Mouse (Mus musculus): ENCODE data around the gene Gm49601. TPM values are rescaled to one million over a fixed set of nuclear protein-coding genes. Genes with fewer than 3 reads are reported as not detected.

Gene Gm49601
- total and polyA plus RNA-seq, 2 experiments: not detected

GRCm38 (mm10) chr16:18584901-18585510 lies 41.2 kb downstream of the Gm49601 start:
- Histone ChIP-seq H3K36me3 (ENCODE audit: control insufficient read depth, insufficient read depth, low read length) (no peaks in the 10 kb centered on the region), H3K79me2 (ENCODE audit: control insufficient read depth, insufficient read depth, low read length) (no peaks in the 10 kb centered on the region), H3K27ac (replicated peaks; ENCODE audit: insufficient read depth, low read depth, low read length) (no peak overlapping the region), H3K9ac (ENCODE audit: low read depth, low read length) (no peak overlapping the region), H3K4me3 (ENCODE audit: insufficient read depth, low read depth, low read length) (no peak overlapping the region), H3K27me3 (ENCODE audit: control insufficient read depth, insufficient read depth, low read length) (peaks cover 46% of the 10 kb centered on the region), H3K4me1 (ENCODE audit: control insufficient read depth, insufficient read depth, low read length) (0 out of 2 replicates have a peak, but pooled peaks cover 1% of the 10 kb centered on the region)
- TF ChIP-seq CTCF (IDR thresholded peaks at IDR 0.05; ENCODE audit: low read depth, low read length): no peak
- no peak for TF ChIP-seq POLR2A (IDR thresholded peaks at IDR 0.05; ENCODE audit: extremely low read depth, insufficient read depth, low read length)
- 54% methylated on average over 10 of the region's 10 CpGs for WGBS
- DNase-seq (ENCODE audit: extremely low read depth, low read depth, low spot score): no peak

DNA sequence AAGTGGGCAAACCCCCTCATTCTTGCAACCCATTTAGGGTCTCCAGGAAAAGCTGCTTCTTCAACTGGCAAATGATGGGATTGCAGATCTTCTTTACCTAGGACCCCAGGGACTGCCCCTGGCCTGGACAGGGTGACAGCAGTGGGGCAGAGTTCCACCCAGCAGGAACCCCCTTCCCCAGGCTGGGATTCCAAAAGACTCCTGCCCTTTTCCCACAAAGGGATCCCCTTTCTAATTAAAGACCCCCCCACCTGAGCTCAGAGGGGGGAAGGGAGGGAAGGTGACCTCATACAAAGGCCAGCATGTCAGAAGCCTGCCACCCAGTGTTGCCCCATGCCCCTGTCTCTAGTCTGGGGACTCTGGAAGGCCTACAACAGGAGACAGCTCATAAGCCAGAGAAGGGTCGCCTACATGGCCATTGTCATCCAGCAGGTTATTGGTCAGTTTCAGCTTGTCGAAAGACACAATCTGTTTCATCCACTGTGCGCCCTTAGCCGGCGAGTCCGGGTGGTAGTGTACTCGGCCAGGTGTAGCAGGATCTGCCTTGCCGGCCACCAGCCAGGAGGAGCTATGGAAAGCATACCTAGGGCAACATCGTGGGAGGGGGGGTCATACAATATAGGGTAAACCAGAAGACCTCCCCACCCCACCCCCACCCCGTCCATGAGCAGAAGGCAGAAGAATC lies 42.4 kb downstream of the Gm49601 start:
- H3K4me3 ChIP-seq (ENCODE audit: insufficient read depth, low read depth, low read length): no peak overlapping the region
- 70% methylated on average over 10 of the region's 10 CpGs for WGBS
- no peaks in the 10 kb centered on the region for H3K4me1 ChIP-seq (ENCODE audit: control insufficient read depth, insufficient read depth, low read length)
- DNase-seq (ENCODE audit: extremely low read depth, low read depth, low spot score): no peak
- H3K27me3 ChIP-seq (ENCODE audit: control insufficient read depth, insufficient read depth, low read length): peaks cover 46% of the 10 kb centered on the region
- no peaks in the 10 kb centered on the region for H3K36me3 ChIP-seq (ENCODE audit: control insufficient read depth, insufficient read depth, low read length)
- TF ChIP-seq POLR2A (IDR thresholded peaks at IDR 0.05; ENCODE audit: extremely low read depth, insufficient read depth, low read length): no peak
- TF ChIP-seq CTCF (IDR thresholded peaks at IDR 0.05; ENCODE audit: low read depth, low read length): no peak
- H3K79me2 ChIP-seq (ENCODE audit: control insufficient read depth, insufficient read depth, low read length): no peaks in the 10 kb centered on the region
- H3K27ac ChIP-seq (replicated peaks; ENCODE audit: insufficient read depth, low read depth, low read length): no peak overlapping the region
- H3K9ac ChIP-seq (ENCODE audit: low read depth, low read length): no peak overlapping the region

DNA sequence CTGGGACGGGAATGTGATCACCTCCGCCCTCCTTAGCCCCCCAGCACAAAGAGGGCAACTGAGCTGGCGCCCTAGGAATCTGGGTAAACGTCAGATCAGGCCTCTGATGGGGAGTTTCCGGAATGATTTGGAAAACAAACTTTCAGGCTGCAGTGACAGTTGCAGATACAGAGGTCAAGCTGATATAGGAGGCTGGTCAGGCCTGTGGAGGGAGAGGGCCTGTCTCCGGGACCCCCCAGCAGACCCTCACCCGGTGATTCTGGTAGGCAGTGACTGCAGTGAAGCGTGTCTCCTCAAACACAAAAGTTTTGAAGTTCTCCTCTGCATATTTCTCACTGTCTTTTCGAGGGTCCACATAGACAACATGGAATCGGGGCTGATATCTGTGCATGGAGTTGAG lies 43.1 kb downstream of the Gm49601 start:
- H3K79me2 ChIP-seq (ENCODE audit: control insufficient read depth, insufficient read depth, low read length): no peaks in the 10 kb centered on the region
- 51% methylated on average over 10 of the region's 10 CpGs for WGBS
- no peaks in the 10 kb centered on the region for H3K4me1 ChIP-seq (ENCODE audit: control insufficient read depth, insufficient read depth, low read length)
- no peak for DNase-seq (ENCODE audit: extremely low read depth, low read depth, low spot score)
- H3K36me3 ChIP-seq (ENCODE audit: control insufficient read depth, insufficient read depth, low read length): no peaks in the 10 kb centered on the region
- peaks cover 40% of the 10 kb centered on the region for H3K27me3 ChIP-seq (ENCODE audit: control insufficient read depth, insufficient read depth, low read length)
- H3K27ac ChIP-seq (replicated peaks; ENCODE audit: insufficient read depth, low read depth, low read length): no peak overlapping the region
- no peak overlapping the region for H3K4me3 ChIP-seq (ENCODE audit: insufficient read depth, low read depth, low read length)
- TF ChIP-seq CTCF (IDR thresholded peaks at IDR 0.05; ENCODE audit: low read depth, low read length): no peak
- TF ChIP-seq POLR2A (IDR thresholded peaks at IDR 0.05; ENCODE audit: extremely low read depth, insufficient read depth, low read length): no peak
- no peak overlapping the region for H3K9ac ChIP-seq (ENCODE audit: low read depth, low read length)

GRCm38 (mm10) chr16:18582426-18583148 lies 43.6 kb downstream of the Gm49601 start:
- Histone ChIP-seq H3K27ac (replicated peaks; ENCODE audit: insufficient read depth, low read depth, low read length) (no peak overlapping the region), H3K27me3 (ENCODE audit: control insufficient read depth, insufficient read depth, low read length) (peaks cover 40% of the 10 kb centered on the region), H3K4me3 (ENCODE audit: insufficient read depth, low read depth, low read length) (no peak overlapping the region), H3K36me3 (ENCODE audit: control insufficient read depth, insufficient read depth, low read length) (no peaks in the 10 kb centered on the region), H3K79me2 (ENCODE audit: control insufficient read depth, insufficient read depth, low read length) (no peaks in the 10 kb centered on the region), H3K4me1 (ENCODE audit: control insufficient read depth, insufficient read depth, low read length) (no peaks in the 10 kb centered on the region), H3K9ac (ENCODE audit: low read depth, low read length) (no peak overlapping the region)
- no peak for DNase-seq (ENCODE audit: extremely low read depth, low read depth, low spot score)
- TF ChIP-seq CTCF (IDR thresholded peaks at IDR 0.05; ENCODE audit: low read depth, low read length): no peak
- 6% methylated on average over 67 of the region's 67 CpGs for WGBS

DNA sequence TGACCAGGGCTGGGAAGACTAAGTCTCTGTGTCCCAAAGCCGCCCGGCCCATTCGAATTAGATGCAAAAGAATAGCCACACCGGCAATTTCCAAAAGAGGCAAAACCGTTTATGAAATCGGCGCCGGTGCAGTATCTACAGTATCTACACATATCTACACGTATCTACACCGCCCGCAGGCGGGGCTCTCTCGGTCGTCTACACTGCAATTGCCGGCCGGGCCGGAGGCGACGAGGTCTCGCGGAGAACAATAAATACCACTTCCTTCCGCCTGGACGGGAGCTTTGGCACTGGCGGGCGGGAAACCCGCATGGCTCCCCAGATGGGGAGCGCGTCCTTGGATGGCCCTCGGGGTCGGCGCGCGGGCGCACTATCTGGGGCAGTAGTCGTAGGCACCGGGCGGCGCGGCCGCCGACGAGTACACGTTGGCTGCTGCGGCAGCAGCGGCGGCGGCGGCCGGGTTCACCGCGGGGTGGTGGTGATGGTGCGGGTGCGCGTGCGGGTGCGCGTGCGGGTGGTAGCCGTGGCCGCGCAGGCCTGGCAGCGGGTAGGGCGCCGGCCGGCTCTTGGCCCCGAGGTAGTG lies 44.5 kb downstream of the Gm49601 start:
- H3K9ac ChIP-seq (ENCODE audit: low read depth, low read length): no peak overlapping the region
- H3K4me3 ChIP-seq (ENCODE audit: insufficient read depth, low read depth, low read length): no peak overlapping the region; the same call in 1 of the 2 replicates
- H3K27ac ChIP-seq (replicated peaks; ENCODE audit: insufficient read depth, low read depth, low read length): no peak overlapping the region
- TF ChIP-seq CTCF (IDR thresholded peaks at IDR 0.05; ENCODE audit: low read depth, low read length) (no peak), POLR2A (IDR thresholded peaks at IDR 0.05; ENCODE audit: extremely low read depth, insufficient read depth, low read length) (no peak)
- H3K79me2 ChIP-seq (ENCODE audit: control insufficient read depth, insufficient read depth, low read length): no peaks in the 10 kb centered on the region
- no peaks in the 10 kb centered on the region for H3K4me1 ChIP-seq (ENCODE audit: control insufficient read depth, insufficient read depth, low read length)
- WGBS: 2% methylated on average over 65 of the region's 66 CpGs
- H3K36me3 ChIP-seq (ENCODE audit: control insufficient read depth, insufficient read depth, low read length): no peaks in the 10 kb centered on the region
- no peak for DNase-seq (ENCODE audit: extremely low read depth, low read depth, low spot score)
- H3K27me3 ChIP-seq (ENCODE audit: control insufficient read depth, insufficient read depth, low read length): peaks cover 39% of the 10 kb centered on the region

Measured in liver, adult 2 months (tissue).